Mouse (Mus musculus) spleen, postnatal 0 days (tissue): ENCODE measurements around the gene Cadm1. TPM values are rescaled to one million over a fixed set of nuclear protein-coding genes. Genes with fewer than 3 reads are reported as not detected.

Experiments
- polyA plus RNA-seq: library from polyadenylated mRNA; unstranded; fragments of >200 nt; fragmentation: Nextera tagmentation; extraction: Ambion mirVana; gene quantifications from 2 replicates; pipeline ENCODE4 v1.2.1, GENCODE M21; 2015

Cadm1 gene
- polyA plus RNA-seq: 4.2 and 7.2 TPM in 2 replicates

DNA sequence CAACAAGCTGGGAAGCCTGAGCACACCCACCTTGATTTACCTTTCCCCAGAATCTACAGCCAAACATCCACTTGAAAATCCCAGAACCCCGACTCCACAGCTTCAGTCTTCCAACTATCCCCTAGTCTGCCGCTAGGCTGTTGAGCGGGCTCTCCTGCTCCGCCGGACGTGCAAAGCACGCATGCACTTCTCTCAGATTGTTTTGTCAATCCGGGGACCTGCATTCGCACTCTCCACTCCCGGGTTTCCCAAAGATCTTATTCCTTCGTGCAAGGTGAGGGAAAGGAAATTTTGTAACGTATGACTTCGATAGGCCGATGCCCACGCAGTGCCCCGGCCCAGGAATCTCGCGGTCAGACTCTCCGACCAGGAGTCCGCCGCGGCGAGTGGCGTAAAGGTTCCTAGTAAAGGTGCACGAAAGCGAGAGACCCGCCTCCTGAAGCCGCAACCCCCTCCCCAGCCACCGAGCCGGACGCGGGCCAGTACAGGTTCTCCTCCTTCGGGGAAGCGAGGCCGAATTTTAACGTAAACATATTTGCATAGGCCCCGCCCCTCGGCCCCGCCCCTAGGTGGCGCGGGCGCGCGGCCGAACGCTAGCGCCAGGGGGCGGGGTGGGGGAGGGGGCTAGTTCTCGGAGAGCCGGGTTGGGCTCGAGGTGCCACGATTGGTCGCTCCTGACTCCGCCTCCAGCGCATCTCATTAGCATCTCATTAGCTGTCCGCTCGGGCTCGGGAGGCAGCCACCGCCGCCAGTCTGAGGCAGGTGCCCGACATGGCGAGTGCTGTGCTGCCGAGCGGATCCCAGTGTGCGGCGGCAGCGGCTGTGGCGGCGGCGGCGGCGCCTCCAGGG is at the start of gene Cadm1:
Gene Cadm1, plus strand, starts transcription at position 572 of the 849 bp plus-strand sequence.

